Mouse (Mus musculus) heart, adult 18-20 months (tissue): ENCODE results near the gene Gm17268. TPM values are rescaled to one million over a fixed set of nuclear protein-coding genes. Genes with fewer than 3 reads are reported as not detected.

Source experiments
- DNase-seq, 2 experiments: peaks; one replicate each; pipeline ENCODE4 v3.0.0; 2021 to 2022; ENCODE audit warnings: mixed read lengths in 1 of 2
- total RNA-seq, 2 experiments: library from RNA; stranded (reverse); gene quantifications; 2 replicates each; pipeline ENCODE4 v1.2.3; 2021

Gene Gm17268
- total RNA-seq, 2 experiments from 2014 or later: not detected

DNA sequence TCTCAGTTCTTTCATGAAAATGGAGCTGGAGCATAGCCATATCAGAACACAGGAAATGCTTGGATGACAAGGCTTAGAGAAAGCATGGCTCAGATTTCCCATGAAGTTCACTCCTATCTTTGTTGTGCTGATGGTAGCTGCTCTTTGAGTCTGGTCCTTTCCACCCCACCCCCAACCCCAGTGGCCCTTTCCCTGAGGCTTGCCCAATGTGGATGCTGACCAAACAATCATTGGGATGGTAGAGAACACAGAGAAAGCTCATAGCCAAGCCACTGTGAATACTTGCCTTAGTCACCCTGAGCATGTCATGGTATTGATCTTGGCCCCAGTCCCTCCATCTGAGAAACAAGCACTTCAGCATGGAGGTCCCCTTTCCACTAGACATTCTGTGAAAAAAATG, 6.2 kb downstream of the Gm17268 start:
- DNase-seq: peak in 1 of 2 experiments; percentile 24

- no peak for DNase-seq
Measured at GRCm38 (mm10) chr11:82030171-82030570, 8.2 kb downstream of the Gm17268 start.

DNA sequence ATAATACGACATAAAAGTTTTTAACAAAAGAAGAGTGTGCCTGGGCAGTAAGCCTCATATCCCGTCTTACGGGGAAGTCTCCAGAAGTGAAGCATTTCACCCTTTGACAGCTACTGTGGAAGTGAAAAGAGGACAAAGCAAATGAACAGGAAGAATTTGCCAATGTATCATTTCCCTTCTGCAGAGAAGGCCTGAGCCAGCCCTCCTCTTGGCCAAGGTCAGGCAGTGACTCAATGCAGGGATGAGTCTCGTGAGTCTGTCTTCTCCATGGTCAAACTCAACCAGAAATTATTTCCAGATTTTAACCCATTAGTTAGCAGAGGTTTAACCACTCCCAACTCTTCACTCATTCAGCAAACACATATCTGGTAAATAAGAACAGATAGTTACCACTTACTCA, 14.6 kb downstream of the Gm17268 start:
- peak in 1 of 2 experiments; percentile 39 for DNase-seq

GRCm38 (mm10) chr11:82022504-82023056, 15.8 kb downstream of the Gm17268 start:
- DNase-seq: peak in 1 of 2 experiments; percentile 45

DNA sequence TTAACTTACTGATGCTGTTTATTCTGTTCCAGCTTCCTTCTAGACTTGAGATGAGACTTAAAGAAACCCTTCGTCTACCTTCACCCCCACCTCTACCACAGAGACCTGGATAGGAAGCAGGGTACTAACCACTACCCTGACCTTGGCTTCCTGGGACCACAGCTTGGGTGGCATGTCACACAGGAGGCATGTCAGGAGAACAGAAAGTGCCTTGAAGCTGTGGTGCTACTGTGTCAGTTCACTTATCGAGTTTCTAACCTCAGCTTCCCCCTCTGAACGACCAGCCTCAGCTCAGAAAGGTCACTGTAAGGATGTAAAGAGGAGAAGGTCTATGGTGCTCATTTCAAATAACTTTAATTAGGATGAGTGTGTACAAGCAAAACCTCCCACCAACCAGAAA, 17.0 kb downstream of the Gm17268 start:
- DNase-seq: no peak

DNA sequence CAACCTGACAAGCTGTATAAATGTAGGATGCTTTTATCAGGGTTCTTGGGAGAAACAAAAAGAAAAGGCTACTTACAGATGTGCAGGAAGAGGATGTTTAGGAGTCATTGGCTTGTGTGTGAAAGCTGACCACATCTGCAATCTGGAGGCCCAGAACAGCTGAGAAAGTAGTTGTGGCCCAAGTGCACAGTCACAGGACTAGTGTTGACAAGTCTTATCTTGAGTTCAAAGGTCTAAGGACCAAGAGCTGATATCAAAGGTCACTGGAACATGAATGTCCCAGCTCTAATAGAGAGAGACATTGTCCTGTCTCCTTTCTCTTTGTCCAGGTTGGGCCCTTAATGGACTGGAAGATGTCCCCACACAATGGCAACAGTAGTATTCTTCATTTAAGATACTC, 18.6 kb downstream of the Gm17268 start:
- peak in 1 of 2 experiments; percentile 24 for DNase-seq

DNA sequence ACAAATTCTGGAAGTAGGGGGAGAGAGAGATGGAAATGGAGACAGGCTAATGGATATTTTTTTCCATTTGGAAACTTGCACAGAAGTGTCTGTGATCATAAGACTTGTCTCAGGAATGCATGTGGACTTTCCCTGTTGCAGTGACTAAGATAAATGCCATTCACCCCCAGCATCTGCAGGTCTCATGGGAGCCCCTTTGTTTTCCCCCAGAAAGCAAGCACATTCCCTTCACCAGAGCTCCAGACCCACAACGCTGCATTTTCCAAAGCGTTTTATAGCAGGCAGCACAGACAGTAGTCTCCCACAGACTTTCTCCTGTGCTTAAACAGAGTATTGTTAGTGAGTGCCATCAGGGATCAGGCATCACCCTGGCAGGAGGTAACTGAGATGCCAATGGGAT, 19.0 kb downstream of the Gm17268 start:
- no peak for DNase-seq

GRCm38 (mm10) chr11:82016181-82016780, 22.1 kb downstream of the Gm17268 start:
- peak; percentile 54 to 67 for DNase-seq

DNA sequence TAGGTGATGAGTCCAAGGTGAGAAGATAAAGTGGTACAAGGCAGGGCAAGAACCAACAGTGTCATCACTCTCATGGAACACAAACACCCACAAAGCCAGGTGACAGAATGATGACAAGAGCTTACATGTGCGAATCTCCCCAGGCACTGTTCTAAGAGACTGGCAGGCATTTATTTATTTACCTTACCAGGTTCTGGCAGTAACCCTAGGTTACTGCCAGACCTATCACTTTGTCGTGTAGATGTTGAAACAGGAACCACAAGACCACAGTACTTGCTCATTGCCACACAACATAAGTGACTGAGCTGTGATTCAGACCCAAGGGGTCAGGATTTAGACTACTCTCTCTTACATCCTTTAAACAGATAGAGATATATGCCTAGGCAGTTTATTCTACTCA, 23.3 kb downstream of the Gm17268 start:
- DNase-seq: no peak

GRCm38 (mm10) chr11:82013756-82014155, 24.6 kb downstream of the Gm17268 start:
- DNase-seq: no peak

GRCm38 (mm10) chr11:82011411-82012193, 26.8 kb downstream of the Gm17268 start:
- peak; percentile 53 to 77 for DNase-seq

GRCm38 (mm10) chr11:82010115-82010514, 28.2 kb downstream of the Gm17268 start:
- DNase-seq: no peak

- DNase-seq: peak; percentile 91 to 92
Measured at GRCm38 (mm10) chr11:82006796-82007423, 31.5 kb downstream of the Gm17268 start.

GRCm38 (mm10) chr11:82004810-82005209, 33.6 kb downstream of the Gm17268 start:
- peak in 1 of 2 experiments; percentile 47 for DNase-seq

DNA sequence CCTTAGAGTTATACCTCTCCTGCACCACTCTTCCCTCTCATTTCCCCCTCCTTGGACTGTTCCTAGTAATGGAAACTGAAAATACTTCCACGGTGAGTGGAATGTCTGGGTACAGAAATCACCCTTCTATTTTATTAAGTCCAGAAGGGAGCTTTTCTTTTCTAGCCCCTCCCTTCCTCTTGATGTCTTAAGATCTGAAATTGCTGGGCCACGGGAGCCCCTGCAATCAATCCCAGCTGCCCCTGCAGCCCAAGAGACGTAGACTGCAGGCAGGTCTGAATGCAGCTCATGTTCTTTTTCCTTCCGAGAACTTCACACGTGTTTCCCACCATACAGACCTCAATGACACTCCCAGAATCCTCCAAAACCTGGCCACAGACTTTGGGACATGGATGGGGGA, 37.8 kb downstream of the Gm17268 start:
- DNase-seq: no peak

- no peak for DNase-seq
Measured at GRCm38 (mm10) chr11:81999469-81999868, 38.9 kb downstream of the Gm17268 start.

DNA sequence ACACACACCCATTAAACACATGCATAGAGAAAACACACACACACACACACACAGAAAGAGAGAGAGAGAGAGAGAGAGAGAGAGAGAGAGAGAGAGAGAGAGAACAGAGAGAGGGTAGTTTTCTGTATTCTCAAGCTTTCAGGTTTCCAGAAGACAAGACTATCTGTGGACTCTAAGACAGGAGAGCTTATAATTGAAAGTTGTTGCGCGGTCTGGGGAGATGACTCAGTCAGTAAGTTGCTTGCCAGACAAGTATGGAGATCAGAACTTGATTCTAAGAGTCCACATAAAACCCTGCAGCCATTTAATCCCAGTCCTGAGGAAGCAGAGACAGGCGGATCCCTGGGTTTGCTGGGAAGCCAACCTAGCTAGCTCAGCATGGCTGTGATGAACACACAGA, 39.7 kb downstream of the Gm17268 start:
- no peak for DNase-seq

- DNase-seq: no peak
Measured at GRCm38 (mm10) chr11:81997085-81997484, 41.3 kb downstream of the Gm17268 start.

GRCm38 (mm10) chr11:81996172-81996841, 42.1 kb downstream of the Gm17268 start:
- peak; percentile 64 to 86 for DNase-seq

- DNase-seq: peak; percentile 53 to 81
Measured at GRCm38 (mm10) chr11:81983146-81983545, 55.2 kb downstream of the Gm17268 start.

DNA sequence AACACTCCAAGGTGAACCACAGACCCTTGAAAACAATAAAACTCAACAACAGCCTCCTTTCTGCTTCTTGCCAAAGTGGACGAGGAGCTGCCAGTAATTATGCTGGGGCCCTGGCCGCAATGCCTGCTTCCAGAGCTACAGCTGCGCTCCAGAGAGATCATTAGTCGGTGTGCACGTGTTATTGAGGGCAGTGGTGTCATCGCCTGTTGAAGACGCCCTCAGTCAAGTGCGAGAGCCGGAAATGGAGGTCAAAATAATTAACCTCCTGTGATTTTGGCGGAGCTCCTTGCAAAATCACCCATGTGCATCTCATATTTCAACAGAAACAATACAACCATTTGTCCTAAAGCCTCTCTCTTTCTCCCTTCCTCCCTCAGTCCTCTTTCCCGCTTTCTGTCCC, 56.2 kb downstream of the Gm17268 start:
- no peak for DNase-seq
